Mouse (Mus musculus): Measurements from ENCODE around the gene Gbp3. TPM values are rescaled to one million over a fixed set of nuclear protein-coding genes. Genes with fewer than 3 reads are reported as not detected.
A peak's percentile ranks its signal among the peaks of the same experiment; 100 is the strongest.
"Not testable (repeated sequence)": the region's sequence is repeated elsewhere in the genome, so short reads cannot be mapped to it uniquely, and the experiment has no call there.

The Gbp3 gene
- total RNA-seq (2021), result 10 to 100 TPM in 1 of 2 experiments, 1 to 10 TPM in 1; 10.0 to 10.7 TPM
- polyA plus RNA-seq (2012; rRNA removed), result 18.0 and 23.8 TPM in 2 replicates
- long read RNA-seq, partial matches to known transcripts, result 1 of 7 reads
- long read RNA-seq, other reads (novel, unspliced or antisense), result 2 of 7 reads

DNA sequence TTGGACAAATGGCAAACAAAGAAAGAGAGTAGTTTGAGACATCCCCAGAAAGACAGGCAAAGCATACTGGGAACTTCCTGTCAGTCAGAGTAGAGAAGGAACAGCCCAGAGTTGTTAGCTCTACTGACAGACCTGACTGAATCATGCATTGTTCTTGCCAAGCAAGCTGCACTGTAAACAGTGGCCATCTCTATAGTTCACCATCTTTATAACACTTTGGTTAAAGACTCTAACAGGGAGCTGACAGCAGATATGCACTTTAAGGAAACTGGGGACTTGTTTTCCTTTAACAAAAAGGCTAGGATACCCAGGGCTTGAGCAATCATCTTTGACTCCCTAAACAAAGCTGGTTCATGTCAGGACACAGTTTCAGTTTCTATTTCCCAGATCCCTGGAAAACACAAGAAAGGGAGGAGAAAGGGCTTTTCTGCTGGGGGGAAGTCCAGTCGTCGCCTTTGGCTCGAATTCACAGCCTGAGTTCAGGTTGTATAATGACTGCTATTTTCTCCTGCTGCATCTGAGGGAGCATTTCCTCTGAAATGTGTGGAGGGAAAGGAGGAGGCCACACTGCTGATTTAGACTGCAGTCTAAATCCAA lies at the start of gene Gbp3:
Gbp3 (plus strand) TSS at position 395 of the 597 bp plus-strand sequence.
- peak; percentile 59 for DNase-seq

DNA sequence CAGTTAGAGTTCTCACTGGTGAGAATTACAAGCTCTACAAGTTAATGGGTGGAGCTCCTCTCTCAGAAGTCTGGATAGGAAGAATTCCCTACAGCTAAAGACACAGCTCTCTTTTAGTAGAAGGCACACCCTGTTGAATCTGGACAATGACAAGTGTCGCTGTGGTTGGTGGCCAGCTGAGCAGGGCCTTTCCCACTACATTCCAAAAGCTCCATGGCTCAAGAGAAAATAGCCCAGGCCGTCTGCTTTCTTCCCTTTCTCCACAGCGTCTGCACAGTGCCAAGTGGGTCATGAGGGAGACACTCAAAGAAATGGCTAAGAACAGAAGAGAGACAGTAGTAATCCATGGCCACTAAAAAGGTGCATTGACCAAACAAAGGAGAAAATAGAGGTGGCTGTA lies 31.7 kb upstream of the Gbp3 start:
- no peak for DNase-seq

DNA sequence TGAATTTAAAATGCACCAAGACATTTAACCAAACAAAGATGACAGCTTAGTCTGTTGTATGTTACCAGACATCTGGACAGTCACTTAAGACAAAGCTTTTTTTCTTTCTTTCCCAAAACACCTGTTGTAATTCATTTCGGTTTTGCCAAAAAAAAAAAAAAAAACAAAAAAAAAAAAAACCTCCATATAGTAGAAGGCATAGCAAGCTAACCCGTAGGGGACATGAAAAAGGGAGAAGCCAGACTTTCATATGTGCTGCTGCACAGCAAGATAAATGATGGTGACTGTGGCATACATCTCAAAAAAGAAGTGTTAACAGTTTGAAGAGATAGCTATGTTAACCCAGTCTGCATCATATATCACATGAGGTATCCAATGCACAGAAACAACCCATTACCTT lies 30.2 kb upstream of the Gbp3 start:
- no peak for DNase-seq

DNA sequence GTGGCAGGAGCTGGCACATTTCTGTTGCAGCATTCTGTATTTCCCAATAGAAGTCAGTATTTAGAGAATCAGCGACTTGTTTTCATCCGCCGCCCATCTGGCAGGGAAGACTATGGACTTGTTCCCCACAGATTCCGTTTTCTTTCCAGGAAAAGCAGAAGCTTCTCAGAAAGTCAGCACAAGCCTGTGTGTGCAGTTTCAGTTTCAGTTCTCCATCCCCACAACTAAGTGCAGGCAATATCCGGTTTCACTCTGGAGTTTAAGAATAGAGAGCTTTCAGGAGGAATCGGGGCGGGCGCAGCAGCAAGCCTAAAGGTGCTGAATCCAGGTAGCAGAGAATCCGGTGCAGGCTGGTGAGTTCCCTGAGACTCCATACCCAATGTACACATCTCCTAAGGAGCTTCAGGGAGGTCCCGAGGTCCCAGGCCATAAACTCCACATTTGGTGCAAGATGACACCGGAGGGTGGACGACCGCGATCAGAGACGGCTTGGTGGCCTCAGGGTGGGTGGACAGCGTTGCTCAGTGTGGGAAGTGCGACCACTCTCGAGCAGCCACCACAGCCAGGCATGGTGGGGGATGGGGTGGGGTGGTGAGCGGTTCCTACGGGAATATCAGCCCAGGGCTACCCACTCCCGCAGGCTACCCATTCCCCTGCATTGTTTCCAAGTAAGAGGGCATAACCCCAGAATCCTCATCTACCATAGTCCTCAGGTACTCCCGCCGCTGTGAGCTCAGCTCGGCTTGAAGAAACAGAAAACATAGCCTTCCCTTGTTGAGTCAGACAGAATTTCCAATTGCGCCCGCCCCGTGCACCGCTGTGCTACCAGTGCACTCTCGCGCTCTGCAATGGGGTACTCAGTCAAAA lies 29.5 kb upstream of the Gbp3 start, which contains the start of gene Gbp7:
Gbp7 (plus strand) TSS at position 256 of the 867 bp plus-strand sequence.
- peak; percentile 74 for DNase-seq

DNA sequence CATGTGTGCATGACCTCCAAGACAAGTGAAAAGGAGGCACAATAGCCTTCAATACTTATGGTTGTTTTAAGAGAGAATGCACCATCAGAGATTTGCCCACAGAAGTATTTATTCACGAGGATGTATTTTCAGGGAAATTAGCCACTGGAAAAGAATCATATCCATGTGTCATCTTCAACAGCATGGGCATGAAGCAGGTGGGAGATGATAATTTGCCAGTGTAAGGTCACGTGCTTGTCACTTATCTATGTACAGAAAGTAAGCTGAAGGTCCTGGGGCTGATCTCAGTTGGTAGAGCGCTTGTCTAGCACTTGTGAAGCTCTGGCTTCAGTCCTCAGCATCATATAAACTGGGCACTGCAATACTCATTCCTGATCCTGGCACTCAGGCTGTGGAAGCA lies 28.2 kb upstream of the Gbp3 start:
- no peak for DNase-seq

DNA sequence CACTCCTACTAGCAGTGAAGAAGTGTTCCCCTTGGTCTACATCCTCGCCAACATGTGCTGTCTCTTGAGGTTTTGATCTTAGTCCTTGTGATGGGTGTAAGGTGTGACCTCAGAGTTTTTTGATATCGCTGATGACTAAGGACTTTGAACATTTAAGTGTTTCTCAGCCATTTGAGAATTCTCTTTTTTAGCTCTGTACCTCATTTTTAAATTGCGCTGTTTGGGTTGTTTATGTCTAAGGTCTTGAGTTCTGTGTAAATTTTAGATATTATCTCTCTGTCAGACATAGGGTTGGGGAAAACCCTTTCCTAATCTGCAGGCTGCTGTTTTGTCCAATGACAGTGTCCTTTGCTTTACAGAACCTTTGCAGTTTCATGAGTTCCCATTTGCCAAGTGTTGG lies 26.6 kb upstream of the Gbp3 start:
- no peak for DNase-seq

DNA sequence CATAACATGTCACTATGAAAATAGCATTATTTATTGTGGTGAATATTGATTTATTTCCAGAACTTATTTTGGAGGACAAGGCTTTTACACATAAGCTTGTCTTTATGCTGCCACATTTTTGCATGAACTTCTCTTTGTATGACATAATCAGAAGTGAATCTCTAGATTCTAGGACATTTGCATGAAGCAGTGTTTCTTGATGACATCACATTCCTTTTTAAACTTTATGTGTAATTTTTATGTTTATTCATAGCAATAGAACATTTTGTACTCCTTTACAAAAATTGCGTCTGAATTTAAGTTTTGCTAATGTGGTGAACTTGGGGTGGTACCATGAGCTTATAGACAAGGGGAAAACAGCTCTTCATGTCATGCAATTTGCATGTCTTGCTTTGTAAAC lies 24.2 kb upstream of the Gbp3 start:
- DNase-seq, result no peak

DNA sequence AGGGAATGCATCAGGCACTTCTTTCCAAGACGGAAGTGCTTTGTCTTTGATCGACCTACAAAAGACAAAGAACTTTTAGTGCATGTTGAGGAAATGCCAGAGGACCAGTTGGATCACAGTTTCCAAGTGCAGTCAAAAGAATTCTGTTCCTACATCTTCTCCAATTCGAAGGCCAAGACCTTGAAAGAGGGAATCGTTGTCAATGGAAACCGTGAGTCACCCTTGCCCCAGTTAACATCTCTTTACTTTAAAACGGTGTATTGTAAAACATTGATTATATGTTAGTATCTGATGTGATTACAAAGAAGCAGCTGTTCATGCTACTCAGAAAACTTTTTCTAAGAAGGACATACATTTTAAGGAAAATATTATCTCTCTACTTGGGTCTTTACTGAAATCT lies 18.4 kb upstream of the Gbp3 start:
- peak; percentile 44 for DNase-seq

DNA sequence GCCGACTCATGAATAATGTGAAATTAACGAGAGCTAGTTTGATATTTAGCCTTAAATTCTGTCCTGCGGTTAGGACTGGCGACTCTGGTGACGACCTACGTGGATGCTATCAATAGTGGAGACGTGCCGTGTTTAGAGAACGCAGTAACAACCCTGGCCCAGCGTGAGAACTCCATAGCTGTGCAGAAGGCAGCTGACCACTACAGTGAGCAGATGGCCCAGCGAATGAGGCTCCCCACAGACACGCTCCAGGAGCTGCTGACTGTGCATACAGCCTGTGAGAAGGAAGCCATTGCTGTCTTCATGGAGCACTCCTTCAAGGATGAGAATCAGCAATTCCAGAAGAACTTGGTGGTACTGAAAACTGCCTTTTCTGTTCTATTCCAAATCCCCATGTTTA lies 17.1 kb upstream of the Gbp3 start:
- DNase-seq, result not testable (repeated sequence)

DNA sequence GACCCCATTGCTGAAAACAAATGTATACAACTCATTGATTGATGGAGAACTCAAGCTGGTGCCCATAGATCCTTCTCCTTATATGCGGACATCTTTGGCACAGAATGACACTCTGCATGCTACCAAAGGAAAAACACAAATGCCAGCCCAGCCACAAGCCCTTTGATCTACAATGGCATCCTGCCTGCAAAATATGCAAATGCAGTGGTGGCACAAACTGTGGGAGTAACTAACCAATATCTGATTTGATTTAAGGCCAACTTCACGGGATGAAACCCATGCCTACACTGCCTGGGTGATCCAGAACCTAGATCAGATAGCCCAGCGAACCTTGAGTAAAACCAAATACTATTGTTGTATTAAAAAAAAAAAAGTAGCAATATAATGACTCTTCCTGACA lies 13.1 kb upstream of the Gbp3 start:
- DNase-seq, result no peak

DNA sequence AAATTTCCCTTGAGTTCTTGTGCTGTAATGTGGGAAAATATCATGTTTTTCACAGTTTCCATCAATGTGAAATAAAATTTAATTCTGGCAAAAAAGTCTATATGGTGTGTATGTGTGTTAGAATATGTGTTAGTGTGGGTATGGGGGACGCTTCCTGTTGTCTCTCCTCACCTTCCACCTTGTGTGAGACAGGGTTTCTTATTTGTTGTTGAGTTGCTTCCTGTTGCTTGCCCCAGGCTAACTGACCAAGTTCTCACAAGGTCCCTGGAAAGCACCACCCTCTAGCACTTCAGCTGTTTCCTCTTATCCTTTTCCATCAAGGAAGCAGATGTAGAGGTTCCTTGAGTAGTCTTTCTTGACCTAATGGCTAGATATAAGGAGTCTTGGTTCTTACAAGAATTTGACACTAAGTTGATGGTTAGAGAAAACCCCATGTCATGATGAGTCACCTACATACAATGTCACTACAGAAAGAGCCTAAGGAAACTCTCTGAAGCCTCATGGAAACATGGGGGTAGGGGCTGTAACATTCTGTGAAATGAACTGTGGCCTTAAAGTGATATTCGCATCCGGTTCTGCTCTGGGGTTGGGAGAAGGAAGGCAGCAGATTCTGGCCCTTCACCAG lies 9.7 kb upstream of the Gbp3 start:
- no peak for DNase-seq

DNA sequence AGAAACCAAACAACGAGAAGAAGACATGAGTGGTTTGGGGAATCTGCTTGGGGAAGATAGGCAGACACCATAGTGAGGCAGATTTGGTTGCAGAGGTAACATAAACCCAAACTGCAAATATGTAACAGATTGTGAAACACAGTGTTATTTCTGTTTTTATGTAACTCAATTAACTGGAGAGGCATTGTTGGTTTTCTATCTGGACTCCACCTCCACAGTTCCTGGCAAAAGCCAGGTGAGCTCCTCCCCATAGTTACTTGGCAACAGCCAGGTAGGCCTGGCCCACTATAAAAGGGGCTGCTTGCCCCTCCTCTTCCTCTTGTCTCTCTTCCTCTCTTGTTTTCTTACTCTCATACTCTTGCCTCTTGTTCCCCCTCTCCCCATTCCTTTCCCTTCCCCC lies 5.2 kb upstream of the Gbp3 start:
- no peak for DNase-seq

DNA sequence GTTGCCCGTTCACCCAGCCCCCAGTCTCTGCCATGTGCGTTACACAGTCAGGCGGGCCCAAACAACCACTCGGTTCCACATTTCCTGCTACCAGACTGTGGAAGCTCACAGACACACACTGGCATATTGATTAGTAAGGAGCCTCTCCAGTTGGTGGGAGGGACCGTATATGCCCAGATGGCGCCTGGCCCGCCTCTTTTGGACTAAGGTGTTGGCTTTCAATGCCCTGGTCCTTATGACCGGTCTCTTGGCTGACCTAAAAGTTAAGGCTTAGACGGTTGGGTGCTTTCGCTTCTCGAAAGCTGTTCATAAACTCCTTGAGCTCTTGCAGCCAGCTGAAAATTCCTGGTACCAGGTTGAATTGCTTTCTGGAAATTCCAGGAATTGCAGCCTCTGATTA lies 4.2 kb upstream of the Gbp3 start:
- no peak for DNase-seq

DNA sequence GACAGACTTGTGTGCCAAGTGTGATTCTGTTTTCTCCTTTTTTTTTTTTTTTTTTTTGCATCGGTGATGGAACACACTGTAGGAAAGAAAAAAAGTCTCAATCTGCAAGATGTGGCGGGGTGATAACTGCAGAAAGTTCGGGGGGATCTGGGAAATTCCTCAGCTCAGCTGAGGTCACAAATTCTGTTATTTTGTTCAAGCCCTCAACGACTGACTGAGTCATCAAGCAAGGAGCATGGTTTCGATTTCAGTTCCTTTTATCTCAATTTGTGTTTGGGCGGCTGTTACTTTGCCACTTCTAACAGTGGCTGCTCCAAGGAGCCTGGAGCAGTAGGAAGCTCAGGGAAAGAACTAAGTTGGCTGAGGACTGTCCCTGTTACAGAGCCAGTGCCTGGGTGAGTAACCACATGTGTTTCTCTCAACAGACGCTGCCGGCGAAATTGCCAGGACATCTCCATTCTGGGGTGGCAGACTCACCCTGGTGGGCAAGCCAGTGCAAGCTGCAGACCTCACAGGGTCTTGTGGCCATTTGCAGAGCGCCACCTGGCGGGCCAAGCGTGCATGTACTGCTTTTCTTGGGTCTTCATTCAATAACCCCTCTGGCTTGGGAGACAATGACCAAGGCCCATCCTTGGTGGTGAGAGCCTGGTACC lies 596 bp downstream of the Gbp3 start:
- peak; percentile 90 for DNase-seq

DNA sequence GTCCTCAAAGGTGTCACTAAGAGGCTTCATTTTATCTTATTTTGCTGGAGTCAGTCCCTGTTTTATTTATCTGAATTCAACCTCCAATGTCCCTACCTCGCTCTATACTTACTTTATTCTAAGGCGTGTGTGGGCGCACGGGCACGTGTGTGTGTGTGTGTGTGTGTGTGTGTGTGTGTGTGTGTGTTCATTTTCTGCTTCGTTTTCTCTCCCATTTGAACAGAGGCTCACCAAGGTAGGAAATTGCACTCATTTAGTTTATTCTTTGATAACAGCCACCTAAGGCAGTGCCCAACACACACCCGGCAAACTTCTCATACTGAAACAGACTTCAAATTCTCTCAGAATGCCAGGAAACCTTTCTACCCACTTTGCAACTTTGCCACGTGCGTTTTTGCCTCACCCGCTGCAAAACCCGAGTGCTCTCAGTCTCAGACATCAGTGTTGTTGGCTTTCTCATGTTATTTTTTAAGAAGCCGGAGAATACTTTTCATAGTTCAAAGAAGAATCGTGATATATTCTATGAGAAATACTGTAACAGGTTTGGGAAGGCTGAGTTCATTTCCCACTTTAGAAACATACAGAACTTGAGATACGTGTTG lies 1.3 kb downstream of the Gbp3 start:
- no peak for DNase-seq

DNA sequence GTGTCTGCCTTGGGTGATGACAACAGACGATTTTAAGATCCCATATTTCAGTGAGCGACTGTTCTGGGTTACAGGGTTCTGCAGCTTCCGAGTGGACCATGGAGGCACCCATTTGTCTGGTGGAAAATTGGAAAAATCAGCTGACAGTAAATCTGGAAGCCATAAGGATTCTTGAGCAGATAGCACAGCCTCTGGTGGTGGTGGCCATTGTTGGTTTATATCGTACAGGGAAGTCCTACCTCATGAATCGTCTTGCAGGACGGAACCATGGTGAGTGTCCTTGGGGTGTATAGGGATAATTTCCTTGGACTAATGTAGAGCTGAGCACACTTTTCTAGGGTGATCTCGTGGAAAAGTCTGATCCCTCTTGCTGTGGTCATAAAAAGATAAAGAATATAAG lies 1.8 kb downstream of the Gbp3 start:
- DNase-seq, result no peak

DNA sequence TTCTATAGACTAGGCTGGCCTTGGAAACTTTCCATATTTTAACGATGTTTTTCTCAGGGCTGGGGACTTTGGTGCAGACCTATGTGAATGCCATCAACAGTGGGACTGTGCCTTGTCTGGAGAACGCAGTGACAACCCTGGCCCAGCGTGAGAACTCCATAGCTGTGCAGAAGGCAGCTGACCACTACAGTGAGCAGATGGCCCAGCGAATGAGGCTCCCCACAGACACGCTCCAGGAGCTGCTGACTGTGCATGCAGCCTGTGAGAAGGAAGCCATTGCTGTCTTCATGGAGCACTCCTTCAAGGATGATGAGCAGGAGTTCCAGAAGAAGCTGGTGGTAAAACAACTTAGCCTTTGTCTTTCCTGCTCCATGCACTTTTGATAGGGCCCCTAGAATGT lies 7.7 kb downstream of the Gbp3 start:
- not testable (repeated sequence) for DNase-seq

DNA sequence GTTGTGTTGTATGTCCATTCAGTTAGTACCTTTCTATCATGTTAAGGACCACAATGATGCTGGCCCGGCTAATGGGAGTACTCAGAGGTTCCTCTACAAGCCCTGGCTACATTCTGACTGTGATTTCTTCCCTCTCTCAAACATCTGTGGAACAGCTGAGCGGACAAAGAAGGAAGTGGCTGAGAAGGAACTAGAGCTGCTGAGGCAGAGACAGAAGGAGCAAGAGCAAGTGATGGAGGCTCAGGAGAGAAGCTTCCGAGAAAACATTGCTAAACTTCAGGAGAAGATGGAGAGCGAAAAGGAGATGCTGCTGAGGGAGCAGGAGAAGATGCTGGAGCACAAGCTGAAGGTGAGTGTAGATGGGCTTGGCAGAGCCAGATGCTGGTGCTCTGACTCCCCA lies 10.9 kb downstream of the Gbp3 start:
- DNase-seq, result no peak

DNA sequence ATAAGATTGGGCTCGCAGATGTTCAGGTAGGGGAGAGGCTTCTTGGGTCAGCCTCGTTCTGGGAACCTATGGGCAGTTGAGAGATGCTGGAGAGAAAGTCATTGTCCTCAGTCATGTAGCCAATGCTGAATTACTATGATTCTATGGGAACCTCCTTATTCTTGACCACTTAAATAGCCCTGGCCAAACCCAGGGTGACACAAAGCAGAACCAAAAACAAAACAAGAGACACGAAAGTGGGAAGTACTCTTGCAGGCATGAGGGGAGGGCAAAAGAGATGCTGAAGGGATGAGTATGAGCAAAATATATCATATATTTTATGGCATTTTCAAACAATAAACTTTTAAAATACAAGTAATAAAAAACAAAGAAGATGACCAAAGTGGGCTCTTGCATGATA lies 17.3 kb downstream of the Gbp3 start:
- DNase-seq, result no peak

DNA sequence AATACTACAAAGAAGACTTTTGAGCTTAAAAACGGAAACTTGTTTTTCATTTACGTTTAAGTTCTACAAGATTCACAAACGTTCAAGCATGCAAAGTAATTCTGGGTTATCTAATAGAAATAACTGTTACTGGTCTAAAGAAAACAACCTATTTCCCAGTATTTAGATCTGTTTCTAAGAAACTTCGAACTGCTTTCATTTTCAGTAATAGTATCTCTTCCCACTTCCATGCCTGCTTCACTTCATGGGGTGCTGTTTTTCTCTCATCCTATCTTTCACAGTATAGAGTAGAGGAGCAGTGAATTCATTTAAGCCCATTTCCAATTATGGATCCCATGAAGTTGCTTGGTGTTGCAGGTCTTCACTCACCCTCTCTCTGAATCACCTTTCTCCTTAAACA lies 18.5 kb downstream of the Gbp3 start:
- DNase-seq, result no peak

DNA sequence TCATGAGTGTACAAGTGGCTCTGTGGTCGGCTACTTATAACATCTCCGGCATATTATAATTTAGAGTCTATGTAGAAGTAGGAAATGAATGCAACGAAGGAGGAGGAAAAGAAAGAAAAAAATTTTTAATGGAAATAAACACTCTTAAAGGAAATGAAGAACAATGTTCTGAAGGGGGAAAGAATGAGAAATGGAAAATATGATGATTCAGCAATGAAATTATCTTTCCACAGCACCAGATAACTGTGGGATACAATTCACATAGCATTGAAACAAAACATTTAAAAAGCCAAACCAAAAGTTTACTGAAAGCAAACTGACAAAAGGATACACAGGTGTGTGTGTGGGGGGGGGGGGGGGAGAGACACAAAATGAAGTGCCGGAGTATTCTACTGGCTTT lies 23.2 kb downstream of the Gbp3 start:
- DNase-seq, result no peak

DNA sequence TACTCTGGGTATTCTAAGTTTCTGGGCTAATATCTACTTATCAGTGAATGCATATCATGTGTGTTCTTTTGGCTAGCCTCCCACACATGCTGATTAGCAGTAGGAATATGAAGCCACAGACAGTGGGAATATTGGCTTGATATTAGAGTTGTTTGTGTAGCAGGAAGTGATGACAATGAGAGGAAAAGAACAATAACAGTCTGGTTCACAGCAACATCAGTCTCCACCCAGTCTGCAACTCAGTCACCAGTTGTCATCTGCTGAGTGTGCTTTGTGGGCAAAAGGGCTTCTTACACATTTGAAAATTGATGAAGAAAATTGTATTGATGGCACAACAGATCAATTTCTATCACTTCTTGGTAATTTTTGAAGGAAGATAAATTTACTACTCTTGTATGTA lies 27.6 kb downstream of the Gbp3 start:
- no peak for DNase-seq
